Mouse (Mus musculus) gastrocnemius, postnatal 10 days (tissue): ENCODE results near the gene Akap1. TPM values are rescaled to one million over a fixed set of nuclear protein-coding genes. Genes with fewer than 3 reads are reported as not detected.

ENCODE experiments used
- DNase-seq: peaks from one replicate; pipeline ENCODE4 v3.0.0; 2021; ENCODE audit warnings: mixed read lengths
- total RNA-seq, 2 experiments: library from RNA; stranded (reverse); gene quantifications; 2 replicates each; pipeline ENCODE4 v1.2.3; 2021

Akap1 gene
- total RNA-seq, 2 experiments from 2014 or later, result 66.9 to 77.5 TPM

DNA sequence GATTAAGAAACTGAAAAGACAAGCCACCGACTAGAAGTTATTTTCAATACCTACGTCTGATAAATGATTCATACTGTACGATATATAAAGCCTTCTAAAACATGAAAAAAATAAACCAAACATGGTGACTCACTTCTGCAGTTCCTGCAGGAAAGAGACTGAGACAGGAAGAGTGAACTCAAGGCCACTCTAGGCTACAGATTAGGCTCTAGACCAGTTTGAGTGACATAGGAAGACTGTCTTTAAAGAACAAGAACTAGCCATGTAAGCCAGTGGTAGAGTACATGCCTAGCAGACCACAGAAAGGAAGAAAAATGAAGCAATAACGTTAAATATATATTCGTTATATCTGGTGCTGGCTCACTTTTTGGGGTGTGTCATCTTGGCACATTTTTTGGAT is 81.9 kb downstream of the Akap1 start:
- DNase-seq, result no peak

Other genes with a start within 250 kb of the Akap1 start
- 100 to 1,000 TPM; 186 to 195 TPM for gene Msi2, start 146.1 kb downstream of the Akap1 start, total RNA-seq
- gene Scpep1, start 90.9 kb upstream of the Akap1 start, total RNA-seq, result 10 to 100 TPM; 27.2 to 30.4 TPM
- gene Elobl, start 102.3 kb upstream of the Akap1 start, total RNA-seq, result not detected
- gene Coil, start 105.7 kb upstream of the Akap1 start, total RNA-seq, result 1 to 10 TPM; 3.9 to 5.7 TPM
- gene Trim25, start 134.8 kb upstream of the Akap1 start, total RNA-seq, result 10 to 100 TPM; 18.0 to 20.0 TPM
- 1 to 10 TPM; 4.5 to 5.4 TPM for gene Dgke, start 202.3 kb upstream of the Akap1 start, total RNA-seq
- gene Gm525, start 209.3 kb upstream of the Akap1 start, total RNA-seq, result not detected